27 mouse cellular contexts compared by ENCODE assay signal in genomic region chr13:20439488-20439887, GRCm38 (mm10).
A peak's percentile ranks its signal among the peaks of the same experiment; 100 is the strongest.
DNase-seq lines count a peak whose midpoint lies in the region; ATAC-seq and TF ChIP-seq lines count a peak whose summit lies in the region.
"Had no signal": no experiment of that assay in that cellular context is flagged by ENCODE, and none has a peak within 500 bp of the region (broad histone marks: within the 10 kb centered on the region; RNA-seq: fewer than 3 reads in every experiment).

No protein-coding gene starts in this region.

- H3K27ac ChIP-seq in midbrain, embryonic 11.5 days (ENCODE audit: low read depth, low read length): no peak overlapping the region
- no peak overlapping the region for H3K27ac ChIP-seq in midbrain, embryonic 10.5 days (replicated peaks)
- peak overlapping the region; percentile 42; the same call in 1 of the 2 replicates for H3K27ac ChIP-seq in ES-Bruce4 (ENCODE audit: insufficient read depth, low read length)
- H3K27ac ChIP-seq in ES-E14 (ENCODE audit: insufficient read depth, low read depth, low read length, poor library complexity, severe bottlenecking): peak overlapping the region; percentile 44; the same call in 1 of the 2 replicates
- H3K27ac ChIP-seq in liver, embryonic 12.5 days: no peak overlapping the region
- H3K27ac ChIP-seq: embryonic facial prominence, embryonic 13.5 days; embryonic facial prominence, embryonic 15.5 days; forebrain, embryonic 10.5 days; forebrain, embryonic 12.5 days had no signal

- no peak for TF ChIP-seq CTCF in ES-Bruce4 (IDR thresholded peaks at IDR 0.05; ENCODE audit: low read depth, low read length)

- no peaks in the 10 kb centered on the region for H3K9me3 ChIP-seq in midbrain, embryonic 11.5 days (ENCODE audit: control insufficient read depth, low read length)
- no peaks in the 10 kb centered on the region for H3K9me3 ChIP-seq in midbrain, embryonic 10.5 days (replicated peaks)
- H3K9me3 ChIP-seq in ES-Bruce4 (replicated peaks; ENCODE audit: control insufficient read depth, insufficient read depth, low read length, poor library complexity, severe bottlenecking): no peaks in the 10 kb centered on the region
- no peaks in the 10 kb centered on the region for H3K9me3 ChIP-seq in ES-E14 (ENCODE audit: control insufficient read depth, insufficient read depth, low read depth, low read length)
- H3K9me3 ChIP-seq in liver, embryonic 12.5 days (replicated peaks): no peaks in the 10 kb centered on the region
- H3K9me3 ChIP-seq: embryonic facial prominence, embryonic 13.5 days; embryonic facial prominence, embryonic 15.5 days; forebrain, embryonic 10.5 days; forebrain, embryonic 12.5 days had no signal

- no peaks in the 10 kb centered on the region for H3K36me3 ChIP-seq in midbrain, embryonic 11.5 days (ENCODE audit: control insufficient read depth, insufficient read depth, low read length)
- H3K36me3 ChIP-seq in midbrain, embryonic 10.5 days: no peaks in the 10 kb centered on the region
- H3K36me3 ChIP-seq in ES-Bruce4 (ENCODE audit: control insufficient read depth, insufficient read depth, low read length, poor library complexity, severe bottlenecking) (no peaks in the 10 kb centered on the region), ES-E14 (ENCODE audit: control insufficient read depth, insufficient read depth, low read length, poor library complexity, severe bottlenecking) (no peaks in the 10 kb centered on the region)
- H3K36me3 ChIP-seq in liver, embryonic 12.5 days: no peaks in the 10 kb centered on the region
- H3K36me3 ChIP-seq: embryonic facial prominence, embryonic 13.5 days; embryonic facial prominence, embryonic 15.5 days; forebrain, embryonic 10.5 days; forebrain, embryonic 12.5 days had no signal

- 0 out of 2 replicates have a peak, but pooled peaks have one; percentile 55 for TF ChIP-seq EP300 in ES-Bruce4 (IDR thresholded peaks at IDR 0.05; ENCODE audit: insufficient read depth, low read depth, low read length)

- no peak for TF ChIP-seq POLR2A in ES-Bruce4 (IDR thresholded peaks at IDR 0.05; ENCODE audit: insufficient read depth, low read length)

- H3K4me1 ChIP-seq in midbrain, embryonic 11.5 days (ENCODE audit: control insufficient read depth, insufficient read depth, low read length): no peaks in the 10 kb centered on the region
- no peaks in the 10 kb centered on the region for H3K4me1 ChIP-seq in midbrain, embryonic 10.5 days
- H3K4me1 ChIP-seq in ES-Bruce4 (ENCODE audit: control insufficient read depth, insufficient read depth, low read length): no peaks in the 10 kb centered on the region
- peaks cover 2 to 4% of the 10 kb centered on the region in 2 experiments; a peak in 2 of 4 replicates for H3K4me1 ChIP-seq in ES-E14 (ENCODE audit: control insufficient read depth in 2 of 2, insufficient read depth in 2 of 2, low read length in 2 of 2, poor library complexity in 1 of 2)
- no peaks in the 10 kb centered on the region for H3K4me1 ChIP-seq in liver, embryonic 12.5 days
- H3K4me1 ChIP-seq: embryonic facial prominence, embryonic 13.5 days; embryonic facial prominence, embryonic 15.5 days; forebrain, embryonic 10.5 days; forebrain, embryonic 12.5 days had no signal

- WGBS in midbrain, embryonic 11.5 days: 95% methylated on average over 1 of the region's 1 CpGs
- WGBS in midbrain, embryonic 10.5 days: 86% methylated on average over 1 of the region's 1 CpGs
- WGBS in liver, embryonic 12.5 days (ENCODE audit: insufficient replicate concordance): 67% methylated on average over 1 of the region's 1 CpGs

- ATAC-seq in midbrain, embryonic 11.5 days (ENCODE audit: low FRiP score): no peak
- ATAC-seq in liver, embryonic 12.5 days: no peak
- ATAC-seq: CD4-positive, CD25-positive, alpha-beta regulatory T cell, adult 4 months; forebrain, embryonic 14.5 days; forebrain, embryonic 16.5 days had no signal

- peak; percentile 71 for DNase-seq in midbrain, embryonic 11.5 days (ENCODE audit: low spot score, missing footprints)
- no peak for DNase-seq in midbrain, embryonic 10.5 days (ENCODE audit: low spot score)
- DNase-seq in ES-E14 (ENCODE audit: low read depth, low spot score) (peak; percentile 13), ZHBTc4 (ENCODE audit: low read depth, low spot score) (peak; percentile 36)
- no peak for DNase-seq in spleen, postnatal 14 days (ENCODE audit: low spot score in 2 of 2)
- DNase-seq: adrenal gland, adult 2 months; adrenal gland, postnatal 10 days; adrenal gland, postnatal 25 days; B cell, adult 2 months; cerebellum, adult 11 months; cerebellum, adult 18-20 months; cerebellum, adult 8-10 months; cerebellum, adult 9-11 months; cerebellum, postnatal 14 days; cerebellum, postnatal 36 days; embryo, embryonic 11 days had no signal

- no peak overlapping the region for H3K4me2 ChIP-seq in midbrain, embryonic 11.5 days
- H3K4me2 ChIP-seq in liver, embryonic 12.5 days: no peak overlapping the region
- H3K4me2 ChIP-seq: embryonic facial prominence, embryonic 13.5 days; embryonic facial prominence, embryonic 15.5 days; forebrain, embryonic 12.5 days had no signal

- H3K27me3 ChIP-seq in midbrain, embryonic 11.5 days (ENCODE audit: control insufficient read depth, insufficient read depth, low read length): no peaks in the 10 kb centered on the region
- no peaks in the 10 kb centered on the region for H3K27me3 ChIP-seq in midbrain, embryonic 10.5 days (ENCODE audit: low read depth, poor library complexity, severe bottlenecking)
- no peaks in the 10 kb centered on the region for H3K27me3 ChIP-seq in ES-Bruce4 (ENCODE audit: control insufficient read depth, insufficient read depth, low read length, poor library complexity, severe bottlenecking)
- H3K27me3 ChIP-seq in liver, embryonic 12.5 days (replicated peaks): no peaks in the 10 kb centered on the region
- H3K27me3 ChIP-seq: CH12.LX; embryonic facial prominence, embryonic 13.5 days; embryonic facial prominence, embryonic 15.5 days; forebrain, embryonic 12.5 days had no signal

- H3K4me3 ChIP-seq in midbrain, embryonic 11.5 days (ENCODE audit: low read depth, low read length): no peak overlapping the region
- no peak overlapping the region for H3K4me3 ChIP-seq in midbrain, embryonic 10.5 days
- no peak overlapping the region for H3K4me3 ChIP-seq in ES-Bruce4 (ENCODE audit: low read depth, low read length)
- H3K4me3 ChIP-seq in ES-E14 (ENCODE audit: insufficient read depth in 1 of 2, low read depth in 1 of 2, low read length in 2 of 2, poor library complexity in 1 of 2, severe bottlenecking in 1 of 2): no peak overlapping the region
- no peak overlapping the region for H3K4me3 ChIP-seq in liver, embryonic 12.5 days
- H3K4me3 ChIP-seq: embryonic facial prominence, embryonic 13.5 days; embryonic facial prominence, embryonic 15.5 days; erythroblast, embryonic 14.5 days; forebrain, embryonic 10.5 days; forebrain, embryonic 12.5 days had no signal

- no peak overlapping the region for H3K9ac ChIP-seq in midbrain, embryonic 11.5 days (ENCODE audit: low read length)
- no peak overlapping the region for H3K9ac ChIP-seq in ES-Bruce4 (ENCODE audit: low read depth, poor library complexity, severe bottlenecking)
- H3K9ac ChIP-seq in ES-E14 (ENCODE audit: insufficient read depth, low read depth, low read length, poor library complexity, severe bottlenecking): no peak overlapping the region
- H3K9ac ChIP-seq in liver, embryonic 12.5 days: no peak overlapping the region
- H3K9ac ChIP-seq: embryonic facial prominence, embryonic 13.5 days; embryonic facial prominence, embryonic 15.5 days; forebrain, embryonic 12.5 days had no signal

- in situ Hi-C loops in ES-E14 (cut with MboI; ENCODE audit: low sequenced_read_pairs in 2 of 2, unreplicated experiment in 2 of 2): no loop called here

TF ChIP-seq in ES-E14, 5 proteins besides CTCF, POLR2A, EP300 and RAD21:
- TF ChIP-seq MAFK (IDR thresholded peaks at IDR 0.05; ENCODE audit: insufficient read depth, low read depth, low read length) (0 out of 2 replicates have a peak, but pooled peaks have one; percentile 45), ZC3H11A (IDR thresholded peaks at IDR 0.05; ENCODE audit: borderline replicate concordance, low read depth, low read length) (no peak)

Comparison
In these comparisons a context has a peak if more than half of its experiments do, and no peak if none do; other contexts are left out.
1. DNase-seq: peak in midbrain, embryonic 11.5 days (single experiment), ES-E14 (single experiment) and ZHBTc4 (single experiment); none in midbrain, embryonic 10.5 days (single experiment) and spleen, postnatal 14 days (0 of 2).
2. H3K27ac ChIP-seq: peak in ES-Bruce4 (single experiment) and ES-E14 (single experiment); none in midbrain, embryonic 11.5 days (single experiment), midbrain, embryonic 10.5 days (single experiment) and liver, embryonic 12.5 days (single experiment).